Mouse (Mus musculus) limb, embryonic 11.5 days (tissue): ENCODE data around the gene Uqcr11. TPM values are rescaled to one million over a fixed set of nuclear protein-coding genes. Genes with fewer than 3 reads are reported as not detected.
A peak's percentile ranks its signal among the peaks of the same experiment; 100 is the strongest.

Source experiments
- ATAC-seq: fragments of 200-750 bp; cut with Nextera tagmentation; 2 replicates; pipeline ENCODE4 v1.8.0; 2017; ENCODE audit warnings: low read depth; ENCODE audit not compliant: insufficient number of reproducible peaks, low FRiP score, low TSS enrichment
- DNase-seq: peaks from one replicate; pipeline ENCODE4 v3.0.0-alpha.2; 2015; ENCODE audit warnings: low spot score
- H3K27ac ChIP-seq: fragments of 300-500 bp; sonication (generic); replicated peaks from 2 replicates; pipeline ENCODE4 v1.5.1; 2014; ENCODE audit warnings: low read depth, mild to moderate bottlenecking, low read length
- H3K27me3 ChIP-seq: fragments of 300-500 bp; sonication (generic); 2 replicates; pipeline ENCODE4 v1.6.1; 2014; ENCODE audit warnings: mild to moderate bottlenecking, low read length, mixed read lengths; ENCODE audit not compliant: control insufficient read depth, insufficient read depth
- H3K36me3 ChIP-seq: fragments of 300-500 bp; sonication (generic); 2 replicates; pipeline ENCODE4 v1.6.1; 2014; ENCODE audit warnings: mild to moderate bottlenecking, low read length, moderate library complexity, mixed read lengths; ENCODE audit not compliant: control insufficient read depth, insufficient read depth
- H3K4me1 ChIP-seq: fragments of 300-500 bp; sonication (generic); 2 replicates; pipeline ENCODE4 v1.6.1; 2014; ENCODE audit warnings: low read length, mixed read lengths; ENCODE audit not compliant: control insufficient read depth, insufficient read depth
- H3K4me2 ChIP-seq: fragments of 300-500 bp; sonication (generic); 2 replicates; pipeline ENCODE4 v1.6.1; 2014; ENCODE audit warnings: low read depth, mild to moderate bottlenecking, moderate library complexity; ENCODE audit not compliant: severe bottlenecking
- H3K4me3 ChIP-seq: fragments of 300-500 bp; sonication (generic); 2 replicates; pipeline ENCODE4 v1.5.1; 2014; ENCODE audit warnings: low read depth, low read length
- H3K9ac ChIP-seq: fragments of 300-500 bp; sonication (generic); 2 replicates; pipeline ENCODE4 v1.6.1; 2014; ENCODE audit warnings: mild to moderate bottlenecking, low read length
- H3K9me3 ChIP-seq: fragments of 300-500 bp; sonication (generic); 2 replicates; pipeline ENCODE4 v1.6.1; 2016; ENCODE audit warnings: low read length; ENCODE audit not compliant: control insufficient read depth
- WGBS: fragments of 180-500 bp; shearing (Covaris S2); extraction: QIAGEN DNeasy Blood & Tissue Kit; methylation state at CpG from one replicate; pipeline ENCODE4 v1.1.7; 2014; 5-methylcytosine and 5-hydroxymethylcytosine counted together
- polyA plus RNA-seq: library from polyadenylated mRNA; unstranded; fragments of >200 nt; fragmentation: Nextera tagmentation; extraction: Ambion mirVana; gene quantifications from 2 replicates; pipeline ENCODE4 v1.2.1, GENCODE M21; 2014

Gene Uqcr11
- polyA plus RNA-seq, 1 experiment from 2014 or later, result 533 TPM

GRCm38 (mm10) chr10:80415566-80415965 is 8.9 kb upstream of the Uqcr11 start:
- H3K4me2 ChIP-seq, result no peak overlapping the region
- no peak overlapping the region for H3K4me3 ChIP-seq
- H3K9ac ChIP-seq, result no peak overlapping the region
- H3K9me3 ChIP-seq, result no peaks in the 10 kb centered on the region
- DNase-seq (no peak), ATAC-seq (no peak)
- no peaks in the 10 kb centered on the region for H3K4me1 ChIP-seq
- 94% methylated on average over 7 of the region's 7 CpGs for WGBS
- no peak overlapping the region for H3K27ac ChIP-seq
- peaks cover 91% of the 10 kb centered on the region for H3K36me3 ChIP-seq
- no peaks in the 10 kb centered on the region for H3K27me3 ChIP-seq

- ATAC-seq, result no peak
- H3K27ac ChIP-seq, result no peak overlapping the region
Observed at GRCm38 (mm10) chr10:80412656-80413541, 6.3 kb upstream of the Uqcr11 start.

GRCm38 (mm10) chr10:80407924-80408323 is 1.3 kb upstream of the Uqcr11 start:
- H3K27ac ChIP-seq, result no peak overlapping the region
- H3K9me3 ChIP-seq, result no peaks in the 10 kb centered on the region
- H3K4me1 ChIP-seq, result 0 out of 2 replicates have a peak, but pooled peaks cover 3% of the 10 kb centered on the region
- no peak overlapping the region for H3K4me2 ChIP-seq
- WGBS, result 57% methylated on average over 4 of the region's 4 CpGs
- ATAC-seq, result no peak
- H3K4me3 ChIP-seq, result no peak overlapping the region
- H3K36me3 ChIP-seq, result peaks cover 40% of the 10 kb centered on the region
- H3K27me3 ChIP-seq, result no peaks in the 10 kb centered on the region
- no peak overlapping the region for H3K9ac ChIP-seq
- DNase-seq, result no peak

More at GRCm38 (mm10) chr10:80412656-80413541, 6.3 kb upstream of the Uqcr11 start:
- Histone ChIP-seq H3K36me3 (peaks cover 74% of the 10 kb centered on the region), H3K4me3 (no peak overlapping the region), H3K27me3 (no peaks in the 10 kb centered on the region), H3K9ac (no peak overlapping the region), H3K4me1 (no peaks in the 10 kb centered on the region), H3K4me2 (no peak overlapping the region), H3K9me3 (no peaks in the 10 kb centered on the region)
- no peak for DNase-seq
- 87% methylated on average over 44 of the region's 44 CpGs for WGBS

GRCm38 (mm10) chr10:80405481-80406173 is 1.0 kb downstream of the Uqcr11 start:
- peak overlapping the region; percentile 95 for H3K4me3 ChIP-seq
- H3K27ac ChIP-seq, result no peak overlapping the region
- no peak for ATAC-seq
- H3K4me2 ChIP-seq, result peak overlapping the region; percentile 88
- H3K9ac ChIP-seq, result peak overlapping the region; percentile 74
- no peaks in the 10 kb centered on the region for H3K9me3 ChIP-seq
- H3K4me1 ChIP-seq, result peaks cover 6% of the 10 kb centered on the region; the same call in 1 of the 2 replicates
- no peak for DNase-seq
- WGBS, result 64% methylated on average over 10 of the region's 10 CpGs
- no peaks in the 10 kb centered on the region for H3K27me3 ChIP-seq
- H3K36me3 ChIP-seq, result peaks cover 25% of the 10 kb centered on the region

- no peak overlapping the region for H3K4me2 ChIP-seq
- H3K4me3 ChIP-seq, result no peak overlapping the region
- H3K9ac ChIP-seq, result no peak overlapping the region
- no peaks in the 10 kb centered on the region for H3K27me3 ChIP-seq
- H3K4me1 ChIP-seq, result peaks cover 13% of the 10 kb centered on the region; the same call in 1 of the 2 replicates
- H3K27ac ChIP-seq, result no peak overlapping the region
- no peak for ATAC-seq
- 93% methylated on average over 4 of the region's 4 CpGs for WGBS
- no peak for DNase-seq
- H3K9me3 ChIP-seq, result no peaks in the 10 kb centered on the region
- H3K36me3 ChIP-seq, result peaks cover 19% of the 10 kb centered on the region
Observed at GRCm38 (mm10) chr10:80403044-80403692, 3.5 kb downstream of the Uqcr11 start.

GRCm38 (mm10) chr10:80400704-80401161 is 5.9 kb downstream of the Uqcr11 start:
- Histone ChIP-seq H3K4me1 (peaks cover 19% of the 10 kb centered on the region), H3K9ac (no peak overlapping the region), H3K27ac (peak overlapping the region; percentile 86; the same call in 1 of the 2 replicates), H3K4me2 (peak overlapping the region; percentile 68; the same call in 1 of the 2 replicates), H3K36me3 (peaks cover 23% of the 10 kb centered on the region), H3K9me3 (no peaks in the 10 kb centered on the region), H3K27me3 (no peaks in the 10 kb centered on the region), H3K4me3 (no peak overlapping the region)
- WGBS, result 75% methylated on average over 4 of the region's 4 CpGs
- no peak for ATAC-seq
- DNase-seq, result no peak

- ATAC-seq (no peak), DNase-seq (no peak)
- Histone ChIP-seq H3K9ac (peak overlapping the region; percentile 74), H3K27me3 (no peaks in the 10 kb centered on the region), H3K27ac (peak overlapping the region; percentile 86), H3K4me3 (peak overlapping the region; percentile 70), H3K4me2 (peak overlapping the region; percentile 68), H3K36me3 (peaks cover 26% of the 10 kb centered on the region), H3K4me1 (peaks cover 19% of the 10 kb centered on the region), H3K9me3 (no peaks in the 10 kb centered on the region)
- 14% methylated on average over 17 of the region's 17 CpGs for WGBS
Observed at GRCm38 (mm10) chr10:80399973-80400703, 6.5 kb downstream of the Uqcr11 start.
